Mouse (Mus musculus) heart, embryonic 11.5 days (tissue): ENCODE measurements around the gene Il22ra2. TPM values are rescaled to one million over a fixed set of nuclear protein-coding genes. Genes with fewer than 3 reads are reported as not detected.
"Not testable (repeated sequence)": the region's sequence is repeated elsewhere in the genome, so short reads cannot be mapped to it uniquely, and the experiment has no call there.

ENCODE experiments used
- ATAC-seq: fragments of 200-750 bp; cut with Nextera tagmentation; replicated peaks from 2 replicates; pipeline ENCODE4 v1.8.0; 2017; ENCODE audit warnings: moderate library complexity; ENCODE audit not compliant: insufficient number of reproducible peaks, low FRiP score, low TSS enrichment
- H3K27ac ChIP-seq: fragments of 300-500 bp; sonication (generic); 2 replicates; pipeline ENCODE4 v1.5.1; 2014; ENCODE audit warnings: mild to moderate bottlenecking, low read depth, low read length
- H3K27me3 ChIP-seq: fragments of 300-500 bp; sonication (generic); 2 replicates; pipeline ENCODE4 v1.6.1; 2014; ENCODE audit warnings: mild to moderate bottlenecking, low read length, mixed read lengths; ENCODE audit not compliant: control insufficient read depth, insufficient read depth
- H3K36me3 ChIP-seq: fragments of 300-500 bp; sonication (generic); 2 replicates; pipeline ENCODE4 v1.6.1; 2014; ENCODE audit warnings: mild to moderate bottlenecking, low read length, moderate library complexity, mixed read lengths; ENCODE audit not compliant: control insufficient read depth, insufficient read depth
- H3K4me1 ChIP-seq: fragments of 300-500 bp; sonication (generic); 2 replicates; pipeline ENCODE4 v1.6.1; 2014; ENCODE audit warnings: low read length; ENCODE audit not compliant: control insufficient read depth, insufficient read depth
- H3K4me2 ChIP-seq: fragments of 300-500 bp; sonication (generic); 2 replicates; pipeline ENCODE4 v1.6.1; 2014; ENCODE audit warnings: mild to moderate bottlenecking, moderate library complexity
- H3K4me3 ChIP-seq: fragments of 300-500 bp; sonication (generic); 2 replicates; pipeline ENCODE4 v1.5.1; 2014; ENCODE audit warnings: low read depth, low read length
- H3K9ac ChIP-seq: fragments of 300-500 bp; sonication (generic); 2 replicates; pipeline ENCODE4 v1.6.1; 2014; ENCODE audit warnings: mild to moderate bottlenecking, low read depth, low read length, moderate library complexity
- H3K9me3 ChIP-seq: fragments of 300-500 bp; sonication (generic); replicated peaks from 2 replicates; pipeline ENCODE4 v1.6.1; 2016; ENCODE audit warnings: low read length; ENCODE audit not compliant: control insufficient read depth
- WGBS: fragments of 180-500 bp; shearing (Covaris S2); extraction: QIAGEN DNeasy Blood & Tissue Kit; methylation state at CpG from one replicate; pipeline ENCODE4 v1.1.7; 2014; ENCODE audit not compliant: insufficient replicate concordance; 5-methylcytosine and 5-hydroxymethylcytosine counted together
- polyA plus RNA-seq: library from polyadenylated mRNA; unstranded; fragments of >200 nt; fragmentation: Nextera tagmentation; extraction: Ambion mirVana; gene quantifications from 2 replicates; pipeline ENCODE4 v1.2.1, GENCODE M21; 2014

The Il22ra2 gene
- polyA plus RNA-seq, 1 experiment from 2014 or later: not detected

DNA sequence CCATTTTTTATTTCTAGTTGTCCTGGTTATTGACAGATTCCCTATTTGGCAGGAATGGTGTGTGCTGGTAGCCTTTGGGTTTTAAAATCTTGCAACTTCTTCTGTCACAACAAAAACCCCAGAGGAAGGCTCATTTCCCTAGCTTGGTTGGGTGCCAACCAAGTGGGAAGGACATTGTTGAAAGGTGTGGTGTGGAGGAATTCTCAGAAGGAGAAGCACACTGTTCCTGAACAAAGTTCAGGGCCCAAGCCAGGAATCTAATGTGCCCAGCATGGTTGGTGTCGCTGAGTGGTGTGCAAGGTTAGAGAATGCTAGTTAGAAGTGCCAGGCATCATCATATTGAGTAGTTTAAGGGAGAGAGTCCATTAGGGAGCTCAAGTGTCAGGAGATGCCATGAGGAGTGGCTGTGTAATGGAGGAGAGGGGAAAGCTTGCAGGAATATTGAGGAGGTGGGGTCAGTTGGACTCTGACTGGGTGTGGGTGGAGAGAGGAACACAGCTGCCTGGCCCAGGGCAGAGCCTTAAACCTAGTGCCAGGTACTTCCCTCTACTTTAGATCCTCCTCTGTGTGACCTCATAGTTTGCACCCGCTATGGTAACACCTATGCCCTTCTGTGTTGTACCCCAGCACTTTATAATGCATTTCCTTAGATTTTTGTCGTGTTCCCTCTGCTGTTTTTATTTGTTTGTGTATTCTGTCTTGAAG lies 27.4 kb upstream of the Il22ra2 start:
- no peaks in the 10 kb centered on the region for H3K27me3 ChIP-seq
- H3K4me3 ChIP-seq: no peak overlapping the region
- H3K27ac ChIP-seq: no peak overlapping the region
- peaks cover 12% of the 10 kb centered on the region for H3K4me1 ChIP-seq
- no peak overlapping the region for H3K4me2 ChIP-seq
- no peak for ATAC-seq
- WGBS: 83% methylated on average over 3 of the region's 3 CpGs
- peaks cover 6% of the 10 kb centered on the region; the same call in 1 of the 2 replicates for H3K36me3 ChIP-seq
- no peak overlapping the region for H3K9ac ChIP-seq
- H3K9me3 ChIP-seq: no peaks in the 10 kb centered on the region

DNA sequence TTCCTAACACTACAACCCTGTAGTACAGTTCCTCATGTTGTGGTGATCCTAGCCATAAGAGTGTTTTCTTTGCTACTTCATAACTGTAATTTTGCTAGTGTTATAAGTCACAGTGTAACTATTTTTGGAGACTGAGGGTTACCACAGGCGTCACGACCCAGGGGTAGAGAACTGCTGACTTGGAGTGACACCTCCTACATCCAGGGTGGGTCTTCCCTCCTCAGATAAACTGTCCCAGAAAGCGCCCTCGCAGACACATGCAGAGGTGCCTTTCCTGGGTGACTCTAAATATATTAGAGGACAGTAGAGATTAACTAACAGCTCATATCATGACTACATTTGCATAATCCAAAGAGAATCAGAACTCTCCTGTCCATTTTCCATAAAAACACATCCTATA lies 24.9 kb upstream of the Il22ra2 start:
- peaks cover 16% of the 10 kb centered on the region for H3K36me3 ChIP-seq
- H3K27ac ChIP-seq: no peak overlapping the region
- WGBS: 68% methylated on average over 4 of the region's 4 CpGs
- ATAC-seq: no peak
- peaks cover 12% of the 10 kb centered on the region for H3K4me1 ChIP-seq
- no peak overlapping the region for H3K4me3 ChIP-seq
- H3K27me3 ChIP-seq: no peaks in the 10 kb centered on the region
- H3K9me3 ChIP-seq: no peaks in the 10 kb centered on the region
- H3K9ac ChIP-seq: no peak overlapping the region
- H3K4me2 ChIP-seq: no peak overlapping the region

DNA sequence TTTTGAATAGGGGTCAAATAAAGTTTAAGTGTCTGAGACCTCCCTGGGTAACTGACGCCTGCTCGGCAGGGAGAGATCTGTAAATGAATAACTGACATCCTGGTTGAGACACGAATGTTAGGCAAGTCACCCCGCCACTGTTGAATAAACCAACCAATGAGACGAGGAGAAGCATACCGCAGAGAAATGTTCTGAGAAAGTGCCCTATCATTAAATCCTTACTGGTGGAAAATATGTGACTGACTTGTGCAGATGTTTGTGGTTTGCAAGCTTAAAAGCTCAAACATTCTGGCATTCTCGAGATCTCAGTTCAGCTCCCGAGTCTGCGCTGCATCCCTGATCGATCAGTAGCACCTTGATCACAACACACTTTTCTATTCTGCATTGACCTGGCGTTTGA lies 23.7 kb upstream of the Il22ra2 start:
- peaks cover 7% of the 10 kb centered on the region for H3K4me1 ChIP-seq
- no peak overlapping the region for H3K9ac ChIP-seq
- peaks cover 24% of the 10 kb centered on the region for H3K36me3 ChIP-seq
- H3K27ac ChIP-seq: no peak overlapping the region
- no peaks in the 10 kb centered on the region for H3K27me3 ChIP-seq
- 86% methylated on average over 11 of the region's 11 CpGs for WGBS
- no peak overlapping the region for H3K4me2 ChIP-seq
- no peak overlapping the region for H3K4me3 ChIP-seq
- no peaks in the 10 kb centered on the region for H3K9me3 ChIP-seq
- no peak for ATAC-seq

DNA sequence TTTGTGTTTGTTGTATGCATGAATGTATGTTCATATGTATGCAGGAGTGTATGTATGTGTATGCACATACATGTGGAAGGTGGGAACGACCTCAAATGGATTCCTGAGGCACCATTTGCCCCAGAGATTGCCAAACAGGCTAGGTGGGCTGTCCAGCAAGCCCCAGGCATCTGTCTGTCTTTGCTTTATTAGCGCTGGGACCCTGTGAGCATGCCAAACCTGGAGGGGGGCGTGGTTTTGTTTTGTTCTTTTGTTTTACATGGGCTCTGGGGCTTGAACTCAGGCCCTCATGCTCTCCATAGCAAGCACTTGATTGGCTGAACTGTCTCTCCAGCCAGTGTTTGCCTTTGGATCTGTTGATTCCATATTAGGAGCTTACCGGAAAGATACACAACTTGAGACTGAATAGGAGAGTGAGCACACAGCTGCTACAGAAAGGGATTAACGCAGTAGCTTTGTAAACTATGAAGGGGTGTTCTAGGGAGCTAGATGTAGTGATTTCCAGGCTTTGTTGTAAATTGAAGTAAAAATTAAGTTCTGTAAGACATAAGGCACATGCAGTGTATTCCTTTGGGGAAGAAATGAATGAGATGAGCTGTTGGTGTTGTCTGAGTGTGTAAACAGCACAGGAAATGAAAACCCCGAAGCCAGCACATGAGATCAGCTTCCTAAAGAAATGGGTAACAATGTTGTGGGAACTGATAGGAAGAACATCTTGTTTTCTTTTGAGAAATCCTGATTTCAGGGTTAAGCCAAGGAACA lies 22.3 kb upstream of the Il22ra2 start:
- H3K36me3 ChIP-seq: peaks cover 31% of the 10 kb centered on the region
- H3K4me3 ChIP-seq: no peak overlapping the region
- no peak overlapping the region for H3K9ac ChIP-seq
- 74% methylated on average over 6 of the region's 6 CpGs for WGBS
- H3K4me1 ChIP-seq: peaks cover 7% of the 10 kb centered on the region
- no peak overlapping the region for H3K4me2 ChIP-seq
- ATAC-seq: no peak
- H3K27ac ChIP-seq: no peak overlapping the region
- H3K9me3 ChIP-seq: no peaks in the 10 kb centered on the region
- no peaks in the 10 kb centered on the region for H3K27me3 ChIP-seq

DNA sequence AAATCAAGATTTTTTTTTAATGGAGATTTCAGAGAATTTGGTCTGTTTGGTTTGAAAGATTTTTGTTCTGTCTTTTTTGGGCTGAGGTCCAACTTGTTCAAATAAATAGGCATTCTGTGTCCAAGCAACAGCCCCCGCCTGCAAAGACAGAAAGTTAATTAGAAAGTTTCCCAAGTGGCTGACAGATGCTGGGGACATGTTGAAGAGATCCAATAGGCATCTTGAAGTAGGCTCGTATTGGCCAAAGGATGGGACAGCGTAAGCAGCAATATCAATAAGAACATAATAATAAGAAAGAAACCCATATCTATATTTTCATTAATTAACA lies 21.7 kb upstream of the Il22ra2 start:
- Histone ChIP-seq H3K9me3 (no peaks in the 10 kb centered on the region), H3K4me2 (no peak overlapping the region), H3K9ac (no peak overlapping the region), H3K4me1 (peaks cover 7% of the 10 kb centered on the region), H3K27ac (no peak overlapping the region), H3K36me3 (peaks cover 31% of the 10 kb centered on the region), H3K4me3 (no peak overlapping the region), H3K27me3 (no peaks in the 10 kb centered on the region)
- ATAC-seq: no peak
- whole genome bisulfite sequencing: 88% methylated on average over 3 of the region's 3 CpGs

DNA sequence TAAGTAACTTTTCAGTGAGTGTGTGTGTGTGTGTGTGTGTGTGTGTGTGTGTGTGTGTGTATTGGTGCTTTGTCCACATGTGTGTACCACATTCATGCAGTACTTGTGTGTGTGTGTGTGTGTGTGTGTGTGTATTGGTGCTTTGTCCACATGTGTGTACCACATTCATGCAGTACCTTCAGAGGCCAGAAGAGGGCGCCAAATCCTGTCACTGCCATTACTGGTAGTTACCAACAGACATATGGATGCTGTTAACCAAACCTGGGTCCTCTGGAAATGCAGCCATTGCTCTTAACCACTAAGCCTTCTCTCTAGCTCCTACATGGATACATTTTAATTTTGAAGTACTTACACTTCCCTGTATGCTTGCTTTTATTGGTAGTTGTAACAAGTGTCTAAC lies 20.3 kb upstream of the Il22ra2 start:
- ATAC-seq: not testable (repeated sequence)
- peaks cover 33% of the 10 kb centered on the region for H3K36me3 ChIP-seq
- WGBS: 7% methylated on average over 1 of the region's 1 CpGs

GRCm38 (mm10) chr10:19603231-19603630 lies 18.6 kb upstream of the Il22ra2 start:
- Histone ChIP-seq H3K9me3 (no peaks in the 10 kb centered on the region), H3K4me1 (no peaks in the 10 kb centered on the region), H3K9ac (no peak overlapping the region), H3K4me3 (no peak overlapping the region), H3K36me3 (peaks cover 39% of the 10 kb centered on the region), H3K27me3 (no peaks in the 10 kb centered on the region), H3K4me2 (no peak overlapping the region), H3K27ac (no peak overlapping the region)
- 84% methylated on average over 6 of the region's 6 CpGs for WGBS
- ATAC-seq: no peak

More for the DNA sequence above, 20.3 kb upstream of the Il22ra2 start:
- not testable (repeated sequence) for H3K27me3 ChIP-seq, H3K4me1 ChIP-seq, H3K4me3 ChIP-seq, H3K27ac ChIP-seq, H3K9me3 ChIP-seq, H3K9ac ChIP-seq, H3K4me2 ChIP-seq

GRCm38 (mm10) chr10:19609125-19609524 lies 12.7 kb upstream of the Il22ra2 start:
- H3K4me2 ChIP-seq: no peak overlapping the region
- 56% methylated on average over 14 of the region's 14 CpGs for WGBS
- no peak for ATAC-seq
- H3K9ac ChIP-seq: no peak overlapping the region
- H3K4me3 ChIP-seq: no peak overlapping the region
- H3K27me3 ChIP-seq: no peaks in the 10 kb centered on the region
- H3K4me1 ChIP-seq: peaks cover 10% of the 10 kb centered on the region
- H3K36me3 ChIP-seq: peaks cover 15% of the 10 kb centered on the region; the same call in 1 of the 2 replicates
- H3K27ac ChIP-seq: no peak overlapping the region
- no peaks in the 10 kb centered on the region for H3K9me3 ChIP-seq

GRCm38 (mm10) chr10:19611616-19612015 lies 10.2 kb upstream of the Il22ra2 start:
- H3K27ac ChIP-seq: no peak overlapping the region
- no peaks in the 10 kb centered on the region for H3K9me3 ChIP-seq
- peaks cover 8% of the 10 kb centered on the region; the same call in 1 of the 2 replicates for H3K36me3 ChIP-seq
- H3K4me1 ChIP-seq: peaks cover 10% of the 10 kb centered on the region
- no peak overlapping the region for H3K9ac ChIP-seq
- no peak overlapping the region for H3K4me3 ChIP-seq
- 51% methylated on average over 2 of the region's 2 CpGs for WGBS
- no peak overlapping the region for H3K4me2 ChIP-seq
- H3K27me3 ChIP-seq: no peaks in the 10 kb centered on the region
- ATAC-seq: no peak
